Mouse (Mus musculus) embryonic facial prominence, embryonic 11.5 days (tissue): ENCODE results near the gene Wnt4. TPM values are rescaled to one million over a fixed set of nuclear protein-coding genes. Genes with fewer than 3 reads are reported as not detected.
A peak's percentile ranks its signal among the peaks of the same experiment; 100 is the strongest.

Experiments
- ATAC-seq: fragments of 200-750 bp; cut with Nextera tagmentation; replicated peaks from 2 replicates; pipeline ENCODE4 v1.8.0; 2017; ENCODE audit warnings: low read depth; ENCODE audit not compliant: insufficient number of reproducible peaks, low FRiP score, low TSS enrichment
- DNase-seq: peaks from one replicate; pipeline ENCODE4 v3.0.0-alpha.2; 2015; ENCODE audit warnings: low spot score
- H3K27ac ChIP-seq: fragments of 300-500 bp; sonication (generic); replicated peaks from 2 replicates; pipeline ENCODE4 v1.5.1; 2014; ENCODE audit warnings: mild to moderate bottlenecking, low read depth, low read length, control low read depth
- H3K27me3 ChIP-seq: fragments of 300-500 bp; sonication (generic); 2 replicates; pipeline ENCODE4 v1.6.1; 2014; ENCODE audit warnings: mild to moderate bottlenecking, low read length, moderate library complexity, mixed read lengths; ENCODE audit not compliant: control insufficient read depth, insufficient read depth
- H3K36me3 ChIP-seq: fragments of 300-500 bp; sonication (generic); replicated peaks from 2 replicates; pipeline ENCODE4 v1.6.1; 2014; ENCODE audit warnings: low read depth, mild to moderate bottlenecking, low read length, moderate library complexity, mixed read lengths; ENCODE audit not compliant: control insufficient read depth, insufficient read depth
- H3K4me1 ChIP-seq: fragments of 300-500 bp; sonication (generic); 2 replicates; pipeline ENCODE4 v1.6.1; 2014; ENCODE audit warnings: low read length, mixed read lengths; ENCODE audit not compliant: control insufficient read depth, insufficient read depth
- H3K4me2 ChIP-seq: fragments of 300-500 bp; sonication (generic); 2 replicates; pipeline ENCODE4 v1.6.1; 2014; ENCODE audit warnings: low read depth, mild to moderate bottlenecking, control low read depth, low read length, moderate library complexity
- H3K4me3 ChIP-seq: fragments of 300-500 bp; sonication (generic); 2 replicates; pipeline ENCODE4 v1.5.1; 2014; ENCODE audit warnings: low read depth, low read length, control low read depth
- H3K9ac ChIP-seq: fragments of 300-500 bp; sonication (generic); replicated peaks from 2 replicates; pipeline ENCODE4 v1.6.1; 2014; ENCODE audit warnings: mild to moderate bottlenecking, control low read depth, low read length
- H3K9me3 ChIP-seq: fragments of 300-500 bp; sonication (generic); replicated peaks from 2 replicates; pipeline ENCODE4 v1.6.1; 2016; ENCODE audit warnings: mild to moderate bottlenecking, low read length, inconsistent platforms, mixed read lengths; ENCODE audit not compliant: control insufficient read depth
- WGBS: fragments of 180-500 bp; shearing (Covaris S2); extraction: QIAGEN DNeasy Blood & Tissue Kit; methylation state at CpG from one replicate; pipeline ENCODE4 v1.1.7; 2014; 5-methylcytosine and 5-hydroxymethylcytosine counted together
- polyA plus RNA-seq: library from polyadenylated mRNA; unstranded; fragments of >200 nt; fragmentation: Nextera tagmentation; extraction: Ambion mirVana; gene quantifications from 2 replicates; pipeline ENCODE4 v1.2.1, GENCODE M21; 2014

The Wnt4 gene
- polyA plus RNA-seq, 1 experiment from 2014 or later: 4.3 TPM

- no peak overlapping the region for H3K4me2 ChIP-seq
- no peak for ATAC-seq
- H3K36me3 ChIP-seq: no peaks in the 10 kb centered on the region
- H3K9ac ChIP-seq: no peak overlapping the region
- DNase-seq: no peak
- H3K4me3 ChIP-seq: no peak overlapping the region
- H3K27ac ChIP-seq: no peak overlapping the region
- H3K9me3 ChIP-seq: no peaks in the 10 kb centered on the region
- WGBS: 81% methylated on average over 8 of the region's 8 CpGs
- H3K27me3 ChIP-seq: peaks cover 20% of the 10 kb centered on the region
- H3K4me1 ChIP-seq: no peaks in the 10 kb centered on the region; the same call in 1 of the 2 replicates
These were observed 5.4 kb upstream of the Wnt4 start for GRCm38 (mm10) chr4:137271856-137272255.

GRCm38 (mm10) chr4:137274304-137274703 lies 3.0 kb upstream of the Wnt4 start:
- Histone ChIP-seq H3K4me1 (peaks cover 3% of the 10 kb centered on the region), H3K27me3 (peaks cover 44% of the 10 kb centered on the region), H3K27ac (no peak overlapping the region), H3K4me3 (no peak overlapping the region), H3K9ac (no peak overlapping the region), H3K9me3 (no peaks in the 10 kb centered on the region), H3K36me3 (no peaks in the 10 kb centered on the region), H3K4me2 (no peak overlapping the region)
- WGBS: 5% methylated on average over 6 of the region's 6 CpGs
- ATAC-seq: no peak
- no peak for DNase-seq

- H3K36me3 ChIP-seq: no peaks in the 10 kb centered on the region
- H3K4me1 ChIP-seq: peaks cover 3% of the 10 kb centered on the region
- peak overlapping the region; percentile 96 for H3K4me2 ChIP-seq
- peaks cover 57% of the 10 kb centered on the region for H3K27me3 ChIP-seq
- peak overlapping the region; percentile 48 for H3K9ac ChIP-seq
- ATAC-seq: 0 out of 2 replicates have a peak, but pooled peaks have one; percentile 25
- WGBS: 2% methylated on average over 43 of the region's 46 CpGs
- DNase-seq: no peak
- no peaks in the 10 kb centered on the region for H3K9me3 ChIP-seq
- no peak overlapping the region for H3K27ac ChIP-seq
- peak overlapping the region; percentile 53 for H3K4me3 ChIP-seq
These were observed 685 bp upstream of the Wnt4 start for GRCm38 (mm10) chr4:137276443-137277165.

GRCm38 (mm10) chr4:137277600-137278143 lies 383 bp downstream of the Wnt4 start:
- WGBS: under 1% methylated on average over 31 of the region's 71 CpGs
- peak overlapping the region; percentile 53 for H3K4me3 ChIP-seq
- H3K27me3 ChIP-seq: peaks cover 67% of the 10 kb centered on the region
- no peaks in the 10 kb centered on the region for H3K36me3 ChIP-seq
- no peak for DNase-seq
- peak overlapping the region; percentile 96 for H3K4me2 ChIP-seq
- ATAC-seq: no peak
- H3K9me3 ChIP-seq: no peaks in the 10 kb centered on the region
- peaks cover 3% of the 10 kb centered on the region for H3K4me1 ChIP-seq
- peak overlapping the region; percentile 48 for H3K9ac ChIP-seq
- peak overlapping the region; percentile 28; the same call in 1 of the 2 replicates for H3K27ac ChIP-seq

GRCm38 (mm10) chr4:137278144-137279040 lies 1.1 kb downstream of the Wnt4 start:
- no peaks in the 10 kb centered on the region for H3K36me3 ChIP-seq
- no peak overlapping the region; the same call in 1 of the 2 replicates for H3K27ac ChIP-seq
- ATAC-seq: no peak
- WGBS: under 1% methylated on average over 22 of the region's 22 CpGs
- no peaks in the 10 kb centered on the region for H3K9me3 ChIP-seq
- H3K4me3 ChIP-seq: peak overlapping the region; percentile 53
- H3K9ac ChIP-seq: no peak overlapping the region
- H3K4me1 ChIP-seq: peaks cover 3% of the 10 kb centered on the region
- peak overlapping the region; percentile 96 for H3K4me2 ChIP-seq
- peaks cover 74% of the 10 kb centered on the region for H3K27me3 ChIP-seq
- peak; percentile 50 for DNase-seq

GRCm38 (mm10) chr4:137279346-137279745 lies 2.1 kb downstream of the Wnt4 start:
- DNase-seq (no peak), ATAC-seq (no peak)
- 9% methylated on average over 5 of the region's 5 CpGs for WGBS
- H3K27ac ChIP-seq: no peak overlapping the region
- H3K4me1 ChIP-seq: peaks cover 3% of the 10 kb centered on the region
- peaks cover 84% of the 10 kb centered on the region for H3K27me3 ChIP-seq
- H3K9ac ChIP-seq: no peak overlapping the region
- H3K36me3 ChIP-seq: no peaks in the 10 kb centered on the region
- H3K4me3 ChIP-seq: no peak overlapping the region
- no peaks in the 10 kb centered on the region for H3K9me3 ChIP-seq
- H3K4me2 ChIP-seq: no peak overlapping the region; the same call in 1 of the 2 replicates

GRCm38 (mm10) chr4:137281273-137281672 lies 4.0 kb downstream of the Wnt4 start:
- Histone ChIP-seq H3K27ac (no peak overlapping the region), H3K9ac (no peak overlapping the region), H3K4me1 (peaks cover 3% of the 10 kb centered on the region), H3K27me3 (peaks cover 70% of the 10 kb centered on the region), H3K4me2 (no peak overlapping the region), H3K4me3 (no peak overlapping the region), H3K36me3 (no peaks in the 10 kb centered on the region), H3K9me3 (no peaks in the 10 kb centered on the region)
- WGBS: 77% methylated on average over 3 of the region's 3 CpGs
- DNase-seq: no peak
- ATAC-seq: no peak
